Mouse (Mus musculus) hindbrain, embryonic 11.5 days (tissue): ENCODE data around the gene Rnaseh2a. TPM values are rescaled to one million over a fixed set of nuclear protein-coding genes. Genes with fewer than 3 reads are reported as not detected.

Experiments used
- ATAC-seq: fragments of 200-750 bp; cut with Nextera tagmentation; 2 replicates; pipeline ENCODE4 v1.8.0; 2017; ENCODE audit warnings: mild to moderate bottlenecking, moderate TSS enrichment, moderate library complexity; ENCODE audit not compliant: low FRiP score
- DNase-seq: peaks from one replicate; pipeline ENCODE4 v3.0.0-alpha.2; 2015; ENCODE audit warnings: low spot score
- H3K27ac ChIP-seq: fragments of 300-500 bp; sonication (generic); 2 replicates; pipeline ENCODE4 v1.5.1; 2014; ENCODE audit warnings: mild to moderate bottlenecking, low read depth, low read length
- H3K27me3 ChIP-seq: fragments of 300-500 bp; sonication (generic); 2 replicates; pipeline ENCODE4 v1.6.1; 2014; ENCODE audit warnings: mild to moderate bottlenecking, low read length, moderate library complexity, mixed read lengths; ENCODE audit not compliant: control insufficient read depth, insufficient read depth
- H3K36me3 ChIP-seq: fragments of 300-500 bp; sonication (generic); 2 replicates; pipeline ENCODE4 v1.6.1; 2014; ENCODE audit warnings: mild to moderate bottlenecking, low read length, moderate library complexity, mixed read lengths; ENCODE audit not compliant: control insufficient read depth, insufficient read depth
- H3K4me1 ChIP-seq: fragments of 300-500 bp; sonication (generic); replicated peaks from 2 replicates; pipeline ENCODE4 v1.6.1; 2014; ENCODE audit warnings: low read length, mixed read lengths; ENCODE audit not compliant: control insufficient read depth, insufficient read depth
- H3K4me2 ChIP-seq: fragments of 300-500 bp; sonication (generic); replicated peaks from 2 replicates; pipeline ENCODE4 v1.6.1; 2014; ENCODE audit warnings: mild to moderate bottlenecking, low read depth, low read length
- H3K4me3 ChIP-seq: fragments of 300-500 bp; sonication (generic); 2 replicates; pipeline ENCODE4 v1.5.1; 2014; ENCODE audit warnings: low read depth, low read length
- H3K9ac ChIP-seq: fragments of 300-500 bp; sonication (generic); 2 replicates; pipeline ENCODE4 v1.6.1; 2014; ENCODE audit warnings: low read depth, low read length
- H3K9me3 ChIP-seq: fragments of 300-500 bp; sonication (generic); 2 replicates; pipeline ENCODE4 v1.6.1; 2016; ENCODE audit warnings: low read length; ENCODE audit not compliant: control insufficient read depth
- WGBS: fragments of 180-500 bp; shearing (Covaris S2); extraction: QIAGEN DNeasy Blood & Tissue Kit; methylation state at CpG from one replicate; pipeline ENCODE4 v1.1.7; 2014; 5-methylcytosine and 5-hydroxymethylcytosine counted together
- polyA plus RNA-seq: library from polyadenylated mRNA; unstranded; fragments of >200 nt; fragmentation: Nextera tagmentation; extraction: Ambion mirVana; gene quantifications from 2 replicates; pipeline ENCODE4 v1.2.1, GENCODE M21; 2014

Gene Rnaseh2a
- polyA plus RNA-seq, 1 experiment from 2014 or later: 98.5 TPM

DNA sequence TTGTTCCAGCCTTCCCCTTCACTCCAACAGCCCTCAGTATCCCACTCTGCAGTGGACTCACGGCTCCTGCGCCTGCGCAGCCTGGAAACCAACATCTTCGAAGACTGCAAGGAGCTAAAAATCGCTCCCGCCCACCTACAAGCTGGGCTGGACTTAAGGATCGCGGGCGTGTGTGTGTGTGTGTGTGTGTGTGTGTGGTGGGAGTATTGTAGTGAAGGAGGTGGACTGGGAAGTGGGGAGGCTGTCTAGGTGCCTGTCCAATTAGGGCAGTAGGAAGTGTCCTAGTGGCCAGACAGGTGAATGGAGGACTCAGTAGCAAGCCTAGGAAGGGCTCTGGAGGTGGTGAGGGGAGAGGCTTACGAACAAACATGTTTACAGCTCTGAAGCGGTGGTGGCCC lies 24.3 kb downstream of the Rnaseh2a start:
- H3K9ac ChIP-seq: no peak overlapping the region
- H3K9me3 ChIP-seq: no peaks in the 10 kb centered on the region
- H3K4me3 ChIP-seq: peak overlapping the region; percentile 59
- 2% methylated on average over 11 of the region's 11 CpGs for WGBS
- peak overlapping the region; percentile 91 for H3K4me2 ChIP-seq
- H3K27me3 ChIP-seq: peaks cover 39% of the 10 kb centered on the region
- H3K27ac ChIP-seq: no peak overlapping the region
- H3K4me1 ChIP-seq: peaks cover 5% of the 10 kb centered on the region; the same call in 1 of the 2 replicates
- H3K36me3 ChIP-seq: no peaks in the 10 kb centered on the region
- DNase-seq: peak; percentile 46
- peak; percentile 58 for ATAC-seq

DNA sequence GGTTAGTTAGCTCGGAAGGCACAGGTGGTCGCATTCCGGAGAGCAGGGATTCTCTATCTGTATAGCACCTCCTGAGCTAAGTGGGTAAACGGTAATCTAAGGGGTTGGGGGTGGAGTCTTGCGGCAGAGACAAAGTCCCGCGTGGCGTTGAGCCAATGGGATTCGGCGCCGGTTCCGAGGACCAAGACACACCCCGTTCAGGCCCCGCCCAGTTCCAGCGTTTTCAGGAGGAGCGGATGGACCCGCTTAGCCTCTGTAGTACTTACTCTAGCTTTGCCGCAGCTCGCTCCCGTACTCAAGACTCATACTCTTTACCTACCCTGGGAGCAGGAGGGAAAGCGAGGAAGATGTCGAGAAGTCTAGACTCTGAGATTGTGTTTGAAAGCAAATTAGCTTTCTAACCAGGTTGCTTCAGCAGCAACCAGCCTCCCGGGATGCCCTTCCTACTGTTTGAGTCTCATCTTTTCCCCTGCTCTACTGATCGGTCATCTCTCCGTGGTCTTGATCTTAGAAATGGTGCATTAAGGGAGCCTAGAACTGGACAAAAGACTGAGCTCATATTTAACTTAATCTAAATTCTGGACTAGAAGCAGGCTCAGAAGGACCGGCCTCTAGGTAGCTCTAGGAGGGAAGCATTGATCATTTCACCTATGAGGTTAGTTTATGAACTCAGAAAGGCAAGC lies 24.9 kb downstream of the Rnaseh2a start:
- DNase-seq (peak; percentile 78), ATAC-seq (peak; percentile 62)
- no peak overlapping the region for H3K4me3 ChIP-seq
- H3K4me1 ChIP-seq: peaks cover 5% of the 10 kb centered on the region; the same call in 1 of the 2 replicates
- no peaks in the 10 kb centered on the region for H3K9me3 ChIP-seq
- peaks cover 35% of the 10 kb centered on the region for H3K27me3 ChIP-seq
- H3K36me3 ChIP-seq: no peaks in the 10 kb centered on the region
- peak overlapping the region; percentile 3; the same call in 1 of the 2 replicates for H3K4me2 ChIP-seq
- no peak overlapping the region for H3K9ac ChIP-seq
- H3K27ac ChIP-seq: no peak overlapping the region
- WGBS: 2% methylated on average over 26 of the region's 26 CpGs

DNA sequence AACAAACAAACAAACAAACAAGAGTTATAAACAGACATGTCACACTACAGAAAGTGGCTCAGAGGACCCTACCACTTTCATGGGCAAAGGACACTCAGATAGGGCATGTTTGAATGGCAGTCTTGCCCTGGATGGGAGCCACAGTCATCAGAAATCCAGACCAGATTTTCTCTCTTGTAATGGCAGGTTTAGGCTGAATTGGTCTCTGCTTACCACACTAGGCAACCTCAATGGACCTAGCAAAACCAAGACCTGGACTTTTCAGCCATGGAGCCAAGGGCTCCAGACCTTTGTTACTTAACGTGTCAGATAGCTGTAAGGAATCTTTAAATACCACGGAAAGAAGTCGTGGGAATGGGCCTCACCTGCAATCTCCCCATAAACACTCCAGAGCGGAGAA lies 25.9 kb downstream of the Rnaseh2a start:
- Histone ChIP-seq H3K27ac (no peak overlapping the region), H3K27me3 (peaks cover 35% of the 10 kb centered on the region)
- ATAC-seq: no peak

DNA sequence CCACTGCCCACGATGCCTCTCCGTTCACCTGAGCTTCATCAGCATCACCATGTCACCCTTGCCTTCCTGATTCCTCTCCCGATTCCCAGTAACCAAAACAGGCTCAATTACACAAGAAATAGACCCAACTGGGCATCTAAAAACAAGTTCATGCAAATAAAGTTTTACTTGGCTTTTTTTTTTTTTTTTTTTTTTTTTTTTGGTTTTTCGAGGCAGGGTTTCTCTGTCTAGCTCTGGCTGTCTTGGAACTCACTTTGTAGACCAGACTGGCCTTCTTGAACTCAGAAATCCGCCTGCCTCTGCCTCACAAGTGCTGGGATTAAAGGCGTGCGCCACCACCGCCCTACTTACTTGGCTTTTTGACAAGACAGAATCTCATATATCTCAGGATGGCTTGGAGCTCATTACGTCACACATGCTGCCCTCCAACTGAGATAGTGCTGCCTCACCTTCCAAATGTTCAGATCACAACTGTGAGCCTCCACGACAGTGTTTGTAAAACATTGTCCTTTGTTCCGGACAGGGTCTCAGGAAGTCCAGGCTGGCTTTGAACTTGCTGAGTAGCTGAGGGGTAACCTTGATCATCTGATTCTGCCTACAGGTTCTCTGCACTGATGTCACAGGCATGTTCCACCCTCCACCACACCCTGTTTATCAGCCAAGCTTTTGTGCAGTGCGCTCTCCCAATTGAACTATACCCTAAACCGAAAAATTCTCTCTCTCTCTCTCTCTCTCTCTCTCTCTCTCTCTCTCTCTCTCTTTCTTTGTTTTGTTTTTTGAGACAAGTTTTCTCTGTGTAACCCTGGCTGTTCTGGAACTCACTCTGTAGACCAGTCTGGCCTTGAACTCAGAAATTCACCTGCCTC lies 31.7 kb downstream of the Rnaseh2a start:
- Histone ChIP-seq H3K27me3 (peaks cover 31% of the 10 kb centered on the region), H3K9me3 (no peaks in the 10 kb centered on the region), H3K9ac (peak overlapping the region; percentile 79; the same call in 1 of the 2 replicates), H3K36me3 (no peaks in the 10 kb centered on the region), H3K27ac (no peak overlapping the region), H3K4me3 (peak overlapping the region; percentile 63; the same call in 1 of the 2 replicates), H3K4me1 (peaks cover 14% of the 10 kb centered on the region), H3K4me2 (peak overlapping the region; percentile 90)
- DNase-seq: no peak
- WGBS: 68% methylated on average over 13 of the region's 13 CpGs
- ATAC-seq: no peak

More for the DNA sequence above, 25.9 kb downstream of the Rnaseh2a start:
- no peaks in the 10 kb centered on the region for H3K36me3 ChIP-seq
- no peak overlapping the region for H3K4me2 ChIP-seq
- H3K9me3 ChIP-seq: no peaks in the 10 kb centered on the region
- no peak overlapping the region for H3K4me3 ChIP-seq
- peaks cover 5% of the 10 kb centered on the region; the same call in 1 of the 2 replicates for H3K4me1 ChIP-seq
- H3K9ac ChIP-seq: no peak overlapping the region
- peak; percentile 20 for DNase-seq
- 22% methylated on average over 4 of the region's 4 CpGs for WGBS

- H3K9me3 ChIP-seq: no peaks in the 10 kb centered on the region
- peaks cover 32% of the 10 kb centered on the region for H3K27me3 ChIP-seq
- H3K9ac ChIP-seq: peak within 1 kb of the TSS; percentile 79
- peak; percentile 62 for ATAC-seq
- peak within 1 kb of the TSS; percentile 63 for H3K4me3 ChIP-seq
- peak within 1 kb of the TSS; percentile 90 for H3K4me2 ChIP-seq
- WGBS: under 1% methylated on average over 50 of the region's 50 CpGs
- H3K36me3 ChIP-seq: no peaks in the 10 kb centered on the region
- H3K27ac ChIP-seq: peak within 1 kb of the TSS; percentile 87
- peaks cover 14% of the 10 kb centered on the region for H3K4me1 ChIP-seq
- DNase-seq: peak; percentile 83
Measured at GRCm38 (mm10) chr8:84936962-84937546, 32.5 kb downstream of the Rnaseh2a start, which contains the start of gene Mast1. Mast1 (minus strand) TSS chr8:84937359.

- peaks cover 14% of the 10 kb centered on the region for H3K4me1 ChIP-seq
- no peaks in the 10 kb centered on the region for H3K9me3 ChIP-seq
- 21% methylated on average over 21 of the region's 23 CpGs for WGBS
- peak overlapping the region; percentile 90 for H3K4me2 ChIP-seq
- peak; percentile 28 for DNase-seq
- H3K9ac ChIP-seq: peak overlapping the region; percentile 79
- no peaks in the 10 kb centered on the region for H3K36me3 ChIP-seq
- H3K27ac ChIP-seq: peak overlapping the region; percentile 87
- ATAC-seq: peak; percentile 46; the same call in 1 of the 2 replicates
- H3K4me3 ChIP-seq: peak overlapping the region; percentile 63
- peaks cover 36% of the 10 kb centered on the region for H3K27me3 ChIP-seq
Measured at GRCm38 (mm10) chr8:84936041-84936961, 33.3 kb downstream of the Rnaseh2a start.

- Histone ChIP-seq H3K4me3 (peak overlapping the region; percentile 63), H3K4me1 (peaks cover 14% of the 10 kb centered on the region), H3K4me2 (peak overlapping the region; percentile 90), H3K27ac (0 out of 2 replicates have a peak overlapping the region, but pooled peaks have one; percentile 20), H3K36me3 (no peaks in the 10 kb centered on the region), H3K9ac (no peak overlapping the region; the same call in none of the 2 replicates), H3K27me3 (peaks cover 37% of the 10 kb centered on the region), H3K9me3 (no peaks in the 10 kb centered on the region)
- DNase-seq (peak; percentile 50), ATAC-seq (peak; percentile 7)
- WGBS: 4% methylated on average over 14 of the region's 14 CpGs
Measured at GRCm38 (mm10) chr8:84935489-84935888, 34.1 kb downstream of the Rnaseh2a start.
